Mouse (Mus musculus): Measurements from ENCODE around the gene Atp6v1c2. TPM values are rescaled to one million over a fixed set of nuclear protein-coding genes. Genes with fewer than 3 reads are reported as not detected.

The Atp6v1c2 gene
- 9.9 and 18.3 TPM in 2 replicates for polyA plus RNA-seq (2012; rRNA removed)

- DNase-seq (ENCODE audit: low read depth), result no peak
Observed at GRCm38 (mm10) chr12:17329259-17329658, at the start of gene Atp6v1c2. Atp6v1c2 (minus strand) TSS chr12:17329359.

GRCm38 (mm10) chr12:17376521-17376920, 47.4 kb upstream of the Atp6v1c2 start:
- peak; percentile 86 for DNase-seq (ENCODE audit: low read depth)

DNA sequence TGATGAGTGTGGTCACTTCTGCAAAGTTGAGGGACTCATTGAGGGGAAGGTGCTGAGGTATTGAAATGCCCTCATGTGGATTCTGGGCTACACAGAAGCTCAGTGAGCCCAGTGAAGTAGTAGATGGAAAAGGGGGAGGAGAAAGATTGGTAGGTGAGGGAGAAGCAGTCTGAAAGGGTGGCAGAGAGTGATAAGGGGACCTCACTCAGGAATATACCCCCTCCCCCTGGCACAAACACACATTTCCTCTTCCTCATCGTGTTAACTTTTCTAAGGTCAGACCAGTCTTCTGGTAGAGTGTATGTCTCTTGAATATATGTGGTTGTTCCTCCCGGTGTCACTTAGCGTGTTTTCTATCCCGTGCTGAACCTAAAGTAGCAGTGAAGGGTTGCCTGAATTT, 46.1 kb upstream of the Atp6v1c2 start:
- DNase-seq (ENCODE audit: low read depth), result no peak

DNA sequence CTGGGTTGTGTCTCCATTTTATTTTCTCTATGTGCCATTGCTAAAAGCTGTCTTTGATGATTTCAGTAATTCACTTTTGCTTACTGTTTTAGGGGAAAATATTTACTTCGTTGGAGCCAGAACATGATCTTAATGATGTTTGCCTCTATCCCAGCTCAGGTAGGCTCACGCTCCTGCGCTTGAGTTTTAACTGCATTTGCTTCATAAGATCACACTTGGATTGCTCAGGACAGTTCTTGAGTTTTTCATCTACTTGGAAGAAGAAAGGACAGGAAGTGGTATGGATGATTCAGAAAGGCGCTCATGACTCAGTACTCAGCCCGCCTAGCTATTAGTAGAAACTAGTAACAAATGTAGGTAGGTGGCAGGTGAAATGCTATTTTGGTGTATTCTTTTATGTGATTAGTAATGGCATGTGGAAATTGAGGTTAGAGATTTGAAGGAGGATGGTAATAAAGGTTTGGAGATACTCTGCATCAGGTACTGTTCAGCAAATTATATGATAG, 44.4 kb upstream of the Atp6v1c2 start:
- DNase-seq (ENCODE audit: low read depth), result no peak

- no peak for DNase-seq (ENCODE audit: low read depth)
Observed at GRCm38 (mm10) chr12:17372696-17373095, 43.5 kb upstream of the Atp6v1c2 start.

- DNase-seq (ENCODE audit: low read depth), result no peak
Observed at GRCm38 (mm10) chr12:17371589-17372235, 42.6 kb upstream of the Atp6v1c2 start.

GRCm38 (mm10) chr12:17369551-17370325, 40.6 kb upstream of the Atp6v1c2 start:
- no peak for DNase-seq (ENCODE audit: low read depth)

GRCm38 (mm10) chr12:17369111-17369510, 40.0 kb upstream of the Atp6v1c2 start:
- DNase-seq (ENCODE audit: low read depth), result no peak

DNA sequence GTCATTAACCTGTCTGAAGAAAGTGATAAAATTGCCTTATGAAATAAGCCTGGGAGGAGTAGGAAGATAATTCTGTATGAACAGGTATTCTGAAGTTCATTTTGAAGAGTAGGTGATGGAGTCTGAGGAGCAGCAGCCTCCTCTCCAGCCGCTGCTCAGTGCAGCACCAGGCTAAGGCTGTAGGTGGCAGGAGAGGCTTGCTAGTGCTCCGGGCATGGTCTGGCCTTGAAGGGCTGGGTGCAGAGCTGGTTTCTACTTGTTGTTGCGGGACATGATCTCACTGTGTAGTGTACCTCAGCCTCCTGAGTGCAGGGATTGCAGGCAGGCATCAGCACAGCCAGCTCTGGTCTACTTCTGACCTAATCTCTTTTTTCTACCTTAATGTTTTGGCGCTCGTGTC, 37.8 kb upstream of the Atp6v1c2 start:
- no peak for DNase-seq (ENCODE audit: low read depth)

- no peak for DNase-seq (ENCODE audit: low read depth)
Observed at GRCm38 (mm10) chr12:17362316-17362715, 33.2 kb upstream of the Atp6v1c2 start.

DNA sequence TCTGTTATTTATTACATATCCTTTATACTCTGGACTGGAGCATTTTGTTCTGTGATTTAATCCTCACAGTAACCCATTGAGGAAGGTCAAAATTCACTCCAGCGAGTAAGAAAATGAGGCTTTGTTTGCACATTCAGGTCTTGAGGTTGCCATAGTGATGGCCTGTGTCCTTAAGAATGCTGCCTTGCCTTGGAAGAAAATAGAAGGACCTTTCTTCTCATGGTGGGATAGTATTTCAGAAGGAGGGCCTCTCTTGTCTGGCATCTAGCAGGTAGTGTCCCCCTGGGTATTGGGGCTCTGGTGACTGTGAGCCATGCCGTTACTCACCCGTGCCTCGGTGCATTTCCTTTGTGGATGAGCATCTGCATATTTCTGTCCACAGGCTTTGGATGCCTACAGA, 31.5 kb upstream of the Atp6v1c2 start:
- DNase-seq (ENCODE audit: low read depth), result no peak

DNA sequence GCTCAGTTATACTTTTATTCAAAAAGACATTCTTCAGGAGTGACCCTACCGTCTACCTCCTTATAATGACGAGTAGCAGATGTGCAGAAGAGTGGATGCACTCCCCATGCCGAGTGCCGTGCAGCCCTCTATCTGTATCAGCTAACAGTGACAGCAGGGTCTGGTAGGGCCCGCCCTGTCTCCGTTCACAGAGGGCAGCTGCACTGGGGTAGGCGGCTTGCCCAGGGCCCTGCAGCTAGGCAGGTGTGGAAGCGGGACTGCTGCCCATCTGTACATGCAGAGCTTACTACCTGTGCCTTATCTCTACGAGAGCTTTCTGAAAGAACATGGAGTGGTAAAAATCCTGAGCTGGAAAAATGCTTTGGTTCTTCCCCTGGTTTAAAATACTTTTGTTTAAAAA, 30.9 kb upstream of the Atp6v1c2 start:
- no peak for DNase-seq (ENCODE audit: low read depth)

- DNase-seq (ENCODE audit: low read depth), result no peak
Observed at GRCm38 (mm10) chr12:17358981-17359380, 29.8 kb upstream of the Atp6v1c2 start.

GRCm38 (mm10) chr12:17357795-17358194, 28.6 kb upstream of the Atp6v1c2 start:
- DNase-seq (ENCODE audit: low read depth), result no peak

- DNase-seq (ENCODE audit: low read depth), result no peak
Observed at GRCm38 (mm10) chr12:17356853-17357252, 27.7 kb upstream of the Atp6v1c2 start.

GRCm38 (mm10) chr12:17350106-17350505, 20.9 kb upstream of the Atp6v1c2 start:
- no peak for DNase-seq (ENCODE audit: low read depth)

GRCm38 (mm10) chr12:17348048-17349036, 19.2 kb upstream of the Atp6v1c2 start, which contains the start of gene Nol10:
Nol10 (plus strand) TSS chr12:17348458.
- no peak for DNase-seq (ENCODE audit: low read depth)

DNA sequence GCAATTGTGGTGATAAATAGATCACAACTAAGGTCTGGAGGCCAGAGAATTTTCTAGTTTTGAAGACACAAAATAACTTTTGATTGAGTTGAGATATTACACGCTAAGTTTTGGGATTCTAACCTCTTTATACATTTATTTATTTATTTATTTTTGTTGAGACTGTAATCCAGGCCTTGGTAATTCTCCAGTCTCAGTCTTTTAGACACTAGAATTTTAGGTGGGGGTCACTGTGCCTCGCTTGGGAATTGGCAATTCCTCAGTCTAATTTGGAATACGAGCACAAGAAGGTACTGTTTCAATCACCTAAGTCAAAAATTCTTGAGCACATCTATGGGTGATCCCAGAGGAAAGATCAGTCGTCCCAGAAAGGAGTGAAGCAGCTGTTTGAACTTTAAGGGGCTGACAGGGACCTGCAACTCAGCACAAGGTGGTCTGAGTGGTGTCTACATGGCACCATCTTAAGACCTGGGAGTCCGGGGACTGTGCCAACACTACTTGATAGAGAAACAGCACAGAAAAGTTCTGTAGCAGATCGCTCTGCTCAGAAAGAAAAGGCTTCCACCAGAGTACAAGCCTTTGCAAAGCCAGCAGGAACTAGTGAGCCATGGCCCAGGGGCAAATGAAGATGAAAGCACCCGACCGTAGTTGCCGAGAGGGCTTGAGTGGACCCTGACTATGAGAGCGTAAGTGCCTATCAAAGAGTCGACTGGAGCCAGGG, 18.3 kb upstream of the Atp6v1c2 start:
- no peak for DNase-seq (ENCODE audit: low read depth)

DNA sequence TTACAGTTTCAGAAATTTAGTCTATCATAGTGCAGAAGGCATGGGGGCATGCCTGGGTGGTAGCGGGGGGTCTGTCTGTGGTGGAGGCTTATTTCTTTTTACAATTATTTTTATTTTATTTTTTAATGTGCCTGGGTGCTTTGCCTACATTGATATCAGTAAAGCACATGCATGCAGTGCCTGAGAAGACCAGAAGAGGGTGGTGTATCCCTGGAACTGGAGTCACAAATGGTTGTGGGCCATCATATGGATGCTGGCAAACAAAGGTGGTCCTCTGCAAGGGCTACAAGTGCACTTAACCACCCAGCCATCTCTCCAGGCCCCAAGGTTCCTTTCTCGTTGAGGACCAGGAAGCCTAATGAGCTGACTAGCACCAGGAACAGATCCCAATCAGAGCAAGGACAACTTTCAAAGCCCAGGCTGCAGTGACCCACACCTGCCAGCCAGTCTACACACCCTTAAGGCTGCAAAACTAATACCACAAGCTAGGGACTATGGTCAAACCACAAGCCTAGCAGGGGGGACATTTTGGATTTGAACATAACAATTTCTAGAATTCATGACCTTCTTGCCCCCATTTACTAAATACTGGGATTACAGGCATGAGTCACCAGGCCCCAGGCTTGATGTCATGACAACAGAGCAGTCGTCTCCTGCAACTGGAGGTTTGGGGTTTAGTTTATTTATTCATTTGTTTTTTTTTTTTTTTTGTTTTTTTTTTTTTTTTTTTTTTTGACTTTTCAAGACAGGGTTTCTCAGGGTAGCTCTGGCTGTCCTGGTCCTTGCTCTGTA, 10.2 kb upstream of the Atp6v1c2 start:
- no peak for DNase-seq (ENCODE audit: low read depth)

DNA sequence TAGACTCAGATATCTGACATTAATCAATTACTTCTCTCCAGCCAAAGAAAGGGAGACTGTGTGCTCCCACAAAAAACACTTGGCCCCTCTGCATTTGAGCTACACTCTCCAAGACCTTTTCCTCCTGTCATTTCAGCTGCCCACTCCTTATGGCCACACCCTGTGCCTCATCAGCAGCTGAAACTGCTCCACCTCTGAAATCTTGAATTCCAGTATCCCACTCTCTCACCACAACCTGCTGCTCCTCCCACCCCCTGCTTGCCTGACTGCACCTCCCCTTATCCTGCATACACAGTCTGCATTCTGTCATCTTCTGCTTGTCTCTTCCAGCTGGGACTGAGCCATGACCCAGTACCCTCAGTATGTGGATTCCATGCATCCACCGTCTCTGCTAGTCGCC, 9.2 kb upstream of the Atp6v1c2 start:
- no peak for DNase-seq (ENCODE audit: low read depth)

All from gonadal fat pad, adult 2 months (tissue).